Mouse (Mus musculus): ENCODE data around the gene Slc25a29. TPM values are rescaled to one million over a fixed set of nuclear protein-coding genes. Genes with fewer than 3 reads are reported as not detected.
A peak's percentile ranks its signal among the peaks of the same experiment; 100 is the strongest.

The Slc25a29 gene
- polyA plus RNA-seq, 2 experiments from 2014 or later, result 2.2 to 4.4 TPM

- ATAC-seq, result no peak
These were observed 2.3 kb downstream of the Slc25a29 start for GRCm38 (mm10) chr12:108833408-108833807.

GRCm38 (mm10) chr12:108832851-108833250 is 2.8 kb downstream of the Slc25a29 start:
- ATAC-seq, result no peak

- ATAC-seq, result no peak
These were observed 3.6 kb downstream of the Slc25a29 start for GRCm38 (mm10) chr12:108831966-108832643.

GRCm38 (mm10) chr12:108830358-108830757 is 5.3 kb downstream of the Slc25a29 start:
- no peak for ATAC-seq

- no peak for ATAC-seq
These were observed 6.0 kb downstream of the Slc25a29 start for GRCm38 (mm10) chr12:108829636-108830035.

- ATAC-seq, result no peak
These were observed 8.0 kb downstream of the Slc25a29 start for GRCm38 (mm10) chr12:108827641-108828040.

GRCm38 (mm10) chr12:108826958-108827535 is 8.6 kb downstream of the Slc25a29 start:
- ATAC-seq, result no peak

GRCm38 (mm10) chr12:108826282-108826957 is 9.3 kb downstream of the Slc25a29 start:
- no peak for ATAC-seq

- ATAC-seq, result no peak
These were observed 10.0 kb downstream of the Slc25a29 start for GRCm38 (mm10) chr12:108825561-108826224.

- peak; percentile 52 for ATAC-seq
These were observed 11.3 kb downstream of the Slc25a29 start for GRCm38 (mm10) chr12:108824225-108824874.

GRCm38 (mm10) chr12:108823036-108823435 is 12.6 kb downstream of the Slc25a29 start:
- ATAC-seq, result no peak

- no peak for ATAC-seq
These were observed 15.2 kb downstream of the Slc25a29 start for GRCm38 (mm10) chr12:108820461-108820860.

- no peak for ATAC-seq
These were observed 19.1 kb downstream of the Slc25a29 start for GRCm38 (mm10) chr12:108816569-108816968.

GRCm38 (mm10) chr12:108814470-108814869 is 21.2 kb downstream of the Slc25a29 start:
- ATAC-seq, result no peak

- no peak for ATAC-seq
These were observed 23.2 kb downstream of the Slc25a29 start for GRCm38 (mm10) chr12:108812463-108812862.

- ATAC-seq, result peak; percentile 63
These were observed 24.6 kb downstream of the Slc25a29 start for GRCm38 (mm10) chr12:108811133-108811532.

- no peak for ATAC-seq
These were observed 25.4 kb downstream of the Slc25a29 start for GRCm38 (mm10) chr12:108810309-108810708.

- no peak for ATAC-seq
These were observed 25.9 kb downstream of the Slc25a29 start for GRCm38 (mm10) chr12:108809771-108810170.

- ATAC-seq, result no peak
These were observed 27.2 kb downstream of the Slc25a29 start for GRCm38 (mm10) chr12:108808465-108808864.

GRCm38 (mm10) chr12:108804388-108804787 is 31.3 kb downstream of the Slc25a29 start:
- no peak for ATAC-seq

GRCm38 (mm10) chr12:108801613-108802012 is 34.1 kb downstream of the Slc25a29 start:
- ATAC-seq, result no peak

GRCm38 (mm10) chr12:108794979-108795537 is 40.6 kb downstream of the Slc25a29 start:
- ATAC-seq, result no peak
